Mouse (Mus musculus) ovary, postnatal 10 days (tissue): ENCODE measurements around the gene Cd274.

Experiments used
- DNase-seq: peaks from one replicate; pipeline ENCODE4 v3.0.0; 2022; ENCODE audit warnings: low spot score

The Cd274 gene

DNA sequence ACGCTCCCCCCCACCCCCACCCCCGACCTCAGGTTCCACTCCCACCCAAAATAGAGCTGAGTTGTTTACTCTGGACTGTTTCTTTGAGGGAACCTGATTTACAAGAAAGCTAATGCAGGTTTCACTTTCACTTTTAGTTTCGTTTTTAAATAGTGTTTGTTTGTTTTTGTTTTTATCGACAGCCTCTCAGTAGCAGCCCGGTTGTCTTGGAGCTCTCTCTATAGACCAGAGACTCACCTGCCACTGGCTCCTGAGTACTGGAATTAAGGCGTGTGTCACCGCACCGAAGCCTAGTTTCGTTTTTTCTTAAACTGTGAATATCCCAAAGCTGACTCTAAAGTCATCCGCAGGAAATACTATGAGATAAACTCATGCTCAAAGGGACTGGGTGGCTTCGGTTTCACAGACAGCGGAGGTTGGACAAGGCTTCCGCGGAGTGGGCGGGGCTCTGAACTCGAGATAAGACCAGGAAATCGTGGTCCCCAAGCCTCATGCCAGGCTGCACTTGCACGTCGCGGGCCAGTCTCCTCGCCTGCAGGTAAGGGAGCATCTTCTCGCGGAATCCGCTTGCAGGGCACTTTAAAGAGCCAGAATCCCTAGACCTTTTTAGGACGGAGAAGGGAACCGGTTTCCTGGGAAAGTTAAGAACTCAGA lies at the start of gene Cd274, which contains the start of gene Plgrkt:
Gene Cd274 (plus strand): TSS at position 487 of the 654 bp plus-strand sequence.
Gene Plgrkt (minus strand): TSS at position 422 of the 654 bp plus-strand sequence.
- DNase-seq: peak; percentile 25

DNA sequence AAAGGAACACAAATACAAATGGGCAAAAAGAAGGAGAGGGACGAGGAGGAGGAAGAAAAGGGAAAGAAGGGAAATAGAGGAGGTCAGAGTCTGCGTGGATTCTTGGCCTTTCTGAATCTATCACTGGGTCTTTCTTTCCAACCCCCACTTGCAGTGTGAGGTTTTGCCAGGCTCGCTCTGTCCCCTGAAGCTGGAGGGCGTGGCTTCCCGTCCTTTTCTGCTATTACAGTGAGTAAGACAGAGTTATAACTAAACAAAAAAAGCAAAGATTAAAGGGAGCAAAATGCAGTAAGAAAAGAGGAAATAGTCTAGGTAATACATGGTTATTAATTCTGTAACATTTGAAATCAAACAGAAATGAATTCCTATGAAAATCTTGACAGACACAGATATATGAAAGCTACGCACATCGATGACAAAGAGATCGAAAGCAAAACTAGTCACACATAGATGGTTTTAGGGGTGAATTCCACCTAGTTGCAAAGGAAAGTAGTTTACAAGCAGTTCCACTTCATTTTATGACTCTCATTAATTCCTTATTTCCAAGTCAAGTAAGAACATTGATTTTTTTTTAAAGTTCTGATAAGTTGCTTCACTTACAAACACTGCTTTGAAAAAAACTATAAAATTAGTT lies 43.7 kb upstream of the Cd274 start:
- no peak for DNase-seq

DNA sequence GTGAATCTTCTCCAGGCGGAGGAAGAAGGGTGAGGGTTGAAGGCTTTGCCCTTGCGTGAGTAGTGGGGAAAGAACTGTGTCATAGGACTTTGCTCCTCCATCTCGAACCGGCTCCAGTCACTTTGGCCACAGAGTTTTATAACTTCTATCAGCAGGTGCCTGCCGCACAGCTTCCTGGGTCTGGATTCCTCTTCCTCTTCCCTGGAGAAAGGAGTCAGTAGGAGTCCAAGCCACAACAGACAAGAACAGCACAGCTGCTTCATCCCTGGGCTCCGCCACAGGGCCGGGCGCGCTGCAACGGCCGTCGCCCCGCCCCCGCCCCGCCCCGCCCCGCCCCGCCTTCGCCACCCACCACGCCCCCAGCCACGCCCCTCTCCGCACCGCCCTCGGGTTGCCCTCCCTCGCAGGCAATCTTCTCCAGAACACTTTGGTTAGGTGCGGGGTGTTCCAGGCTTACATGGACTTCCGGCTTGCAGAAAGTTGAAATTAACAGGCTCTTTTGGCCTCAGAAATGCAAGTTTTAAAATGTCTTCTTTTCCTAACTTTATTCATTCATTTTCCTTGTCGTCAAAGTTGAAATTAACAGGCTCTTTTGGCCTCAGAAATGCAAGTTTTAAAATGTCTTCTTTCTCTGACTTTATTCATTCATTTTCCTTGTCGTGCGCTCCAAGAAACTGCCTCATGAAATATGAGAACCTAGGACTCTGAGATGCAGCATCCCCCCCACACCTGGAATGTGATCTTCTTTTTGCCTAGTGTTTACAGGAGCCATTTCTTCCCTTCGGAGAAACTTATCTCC lies 42.0 kb upstream of the Cd274 start, which contains the start of gene Insl6:
Gene Insl6 (minus strand): TSS at position 304 of the 799 bp plus-strand sequence.
- peak; percentile 13 for DNase-seq

DNA sequence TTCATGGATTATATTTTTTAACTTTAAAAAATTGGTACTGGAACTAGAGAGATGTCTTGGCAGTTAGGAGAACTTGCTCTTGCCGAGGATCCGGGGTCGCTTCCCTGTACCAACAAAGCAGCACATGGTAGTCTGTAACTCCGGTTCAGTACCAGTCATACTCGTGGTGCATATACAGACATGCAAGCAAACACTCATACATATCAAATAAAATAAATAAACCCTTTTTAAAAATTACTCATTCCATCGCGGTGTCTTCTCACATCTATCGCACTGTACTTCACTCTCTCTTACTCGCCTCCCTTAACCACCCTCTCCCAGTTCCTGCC lies 41.4 kb upstream of the Cd274 start:
- DNase-seq: no peak

DNA sequence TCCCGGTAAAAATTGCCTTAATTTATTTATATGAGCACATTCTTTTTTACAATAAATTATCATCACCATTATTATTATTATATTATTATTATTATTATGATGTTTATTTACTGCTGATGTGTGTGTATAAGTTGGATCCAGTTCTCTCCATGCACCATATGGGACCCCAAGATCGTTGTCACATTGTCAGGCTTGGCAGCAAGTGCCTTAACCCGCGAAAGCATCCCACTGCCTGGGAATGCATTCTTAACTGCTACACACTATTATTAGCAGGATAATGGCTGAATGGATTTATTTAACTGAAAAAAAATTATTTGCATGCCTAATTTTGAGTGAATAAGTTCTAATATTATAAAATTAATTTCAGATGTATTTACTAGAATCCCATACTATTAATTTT lies 40.9 kb upstream of the Cd274 start:
- DNase-seq: no peak

DNA sequence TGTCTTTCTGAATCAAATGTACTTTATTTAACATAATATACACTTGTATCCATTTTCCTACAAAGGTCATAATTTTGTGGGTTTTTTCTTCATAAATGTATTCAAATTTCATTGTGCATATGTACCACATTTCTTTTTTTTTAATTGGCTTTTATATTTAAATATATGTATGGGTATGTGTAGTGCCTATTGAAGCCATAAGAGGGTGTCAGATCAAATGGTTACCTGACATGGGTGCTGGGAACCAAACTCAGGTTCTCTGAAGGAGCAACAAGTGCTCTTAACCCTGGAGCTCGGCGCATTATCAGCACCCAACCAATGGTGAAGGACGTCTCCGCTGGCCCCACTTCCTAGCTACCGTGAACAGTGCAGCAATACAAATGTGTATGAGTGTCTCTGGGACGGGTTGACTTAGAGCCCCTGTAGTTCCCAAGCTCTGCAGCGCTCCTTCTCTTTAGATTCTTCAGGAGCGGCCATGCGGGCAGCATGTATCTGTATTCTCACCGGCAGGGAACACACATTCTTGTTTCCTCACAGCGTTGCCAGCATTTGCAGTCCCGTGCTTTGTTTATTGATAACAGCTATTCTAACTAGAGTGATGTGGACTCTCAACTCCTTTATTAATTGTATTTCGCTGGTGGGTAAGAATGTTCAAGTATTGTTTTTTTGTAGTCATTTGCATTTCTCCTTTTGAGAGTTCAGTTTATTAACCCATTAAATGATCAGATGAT lies 40.3 kb upstream of the Cd274 start:
- no peak for DNase-seq

DNA sequence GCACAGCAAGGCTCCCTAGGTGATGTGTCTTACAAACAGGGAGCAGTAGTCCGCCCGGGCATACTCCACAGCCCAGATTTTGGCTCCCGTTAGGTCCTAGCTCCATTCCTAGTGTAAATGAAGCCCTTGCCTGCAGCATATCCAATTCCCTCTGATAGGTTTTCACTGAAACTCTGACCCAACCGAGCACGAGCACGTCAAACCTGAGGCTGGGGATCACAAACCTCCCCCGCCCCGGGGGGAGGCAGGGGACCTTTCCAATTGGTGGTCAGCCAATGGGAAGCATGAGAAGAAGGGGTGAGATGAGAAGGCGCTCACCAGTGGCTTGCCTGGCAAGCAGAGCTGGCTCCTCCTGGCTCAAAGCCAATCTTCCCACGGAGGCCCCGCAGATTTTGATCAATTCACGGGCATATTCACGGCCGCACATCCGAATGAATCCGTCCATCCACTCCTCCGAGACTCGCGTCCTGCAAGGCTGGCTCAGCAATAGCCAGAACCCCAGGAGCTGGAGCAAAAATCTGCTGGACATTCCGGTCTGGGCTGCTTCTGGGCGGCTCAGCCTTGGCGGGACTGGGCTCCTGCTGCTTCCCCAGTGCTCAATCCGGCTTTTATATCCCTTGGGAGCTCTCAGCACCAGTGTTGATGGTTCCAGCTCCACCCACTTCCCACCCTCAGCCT lies 33.0 kb upstream of the Cd274 start, which contains the start of gene Rln1:
Gene Rln1 (minus strand): TSS at position 603 of the 678 bp plus-strand sequence.
- DNase-seq: peak; percentile 10

DNA sequence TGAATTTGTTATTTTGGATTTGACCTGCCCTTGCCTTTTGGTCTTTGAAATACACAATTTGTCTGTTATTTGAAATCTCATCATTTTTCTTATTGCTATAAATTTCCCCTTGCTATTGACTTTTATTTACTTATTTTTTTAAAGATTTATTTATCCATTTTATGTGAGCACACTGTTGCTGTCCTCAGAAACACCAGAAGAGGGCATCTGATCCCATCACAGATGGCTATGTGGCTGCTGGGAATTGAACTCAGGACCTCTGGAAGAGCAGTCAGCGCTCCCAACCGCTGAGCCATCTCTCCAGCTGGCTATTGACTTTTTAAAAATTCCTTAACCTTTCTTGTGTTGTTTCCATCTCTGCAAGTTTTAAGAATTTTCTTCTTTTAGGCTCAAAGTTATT lies 30.6 kb upstream of the Cd274 start:
- DNase-seq: no peak

DNA sequence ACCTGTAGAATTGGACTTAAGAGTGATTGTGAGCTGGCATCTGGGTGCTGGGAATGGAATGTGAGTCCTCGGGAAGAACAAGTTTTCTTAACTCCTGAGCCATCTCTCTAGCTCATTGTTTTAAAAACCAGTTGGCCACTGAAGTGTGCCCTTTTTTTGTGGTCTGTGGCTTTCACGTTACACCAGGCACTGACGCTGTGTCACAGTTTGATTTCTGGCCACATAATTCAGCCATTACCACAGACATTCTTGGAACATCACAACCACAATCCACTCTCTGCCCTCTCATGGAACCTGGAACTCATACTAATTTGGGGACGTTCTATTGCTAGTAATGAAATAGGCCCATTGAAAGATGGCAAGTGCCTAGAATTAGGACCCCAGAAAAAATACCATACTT lies 26.2 kb upstream of the Cd274 start:
- DNase-seq: no peak

DNA sequence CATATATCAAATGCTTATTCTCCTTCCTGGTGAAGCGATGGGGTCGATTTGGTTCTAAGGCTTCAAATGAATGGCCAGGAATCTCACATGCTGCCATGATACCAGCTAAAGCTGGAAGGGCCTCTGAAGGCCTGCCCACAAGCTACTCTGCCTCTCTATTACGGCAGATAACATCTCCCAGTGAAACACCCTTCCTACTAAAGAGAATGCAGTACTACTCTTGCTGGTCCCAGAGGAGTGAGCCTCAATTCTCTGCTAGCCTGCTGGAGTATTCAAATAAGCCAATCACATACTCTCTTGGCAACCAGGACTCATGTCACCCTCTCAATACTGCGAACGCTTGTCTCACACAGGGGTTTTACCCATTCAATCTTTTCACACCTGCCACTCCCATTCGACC lies 25.0 kb upstream of the Cd274 start:
- no peak for DNase-seq

DNA sequence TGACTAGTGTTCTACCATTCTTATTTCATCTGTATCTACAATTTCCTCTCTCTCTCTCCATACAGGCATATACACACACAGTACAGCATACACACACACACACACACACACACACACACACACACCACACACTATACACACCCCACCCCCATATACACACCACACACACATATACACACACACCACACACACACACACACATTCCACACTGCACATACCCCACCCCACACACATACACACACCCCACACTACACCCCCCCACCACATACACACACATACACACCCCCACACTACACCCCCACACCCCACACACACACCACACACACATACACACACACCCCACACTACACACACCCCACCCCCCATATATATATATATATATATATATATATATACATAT lies 22.4 kb upstream of the Cd274 start:
- no peak for DNase-seq

DNA sequence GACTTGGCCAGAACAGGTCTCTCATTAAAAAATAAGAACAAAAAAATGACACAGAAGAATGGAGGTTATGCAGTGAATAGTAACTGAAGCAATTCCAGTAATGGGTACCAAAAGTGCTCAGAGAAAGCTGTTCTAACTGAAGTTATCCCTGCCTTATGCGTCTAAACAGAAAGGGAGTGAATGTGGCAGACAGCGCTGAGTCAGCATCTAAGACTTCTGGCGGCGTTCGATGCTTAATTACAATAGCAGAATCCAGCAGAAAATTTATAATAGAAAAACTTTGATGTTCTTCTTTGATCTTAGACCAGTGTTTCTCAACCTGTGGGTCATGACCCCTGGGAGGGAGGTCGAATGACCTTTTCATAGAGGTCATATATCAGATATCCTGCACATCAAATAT lies 21.6 kb upstream of the Cd274 start:
- DNase-seq: no peak

DNA sequence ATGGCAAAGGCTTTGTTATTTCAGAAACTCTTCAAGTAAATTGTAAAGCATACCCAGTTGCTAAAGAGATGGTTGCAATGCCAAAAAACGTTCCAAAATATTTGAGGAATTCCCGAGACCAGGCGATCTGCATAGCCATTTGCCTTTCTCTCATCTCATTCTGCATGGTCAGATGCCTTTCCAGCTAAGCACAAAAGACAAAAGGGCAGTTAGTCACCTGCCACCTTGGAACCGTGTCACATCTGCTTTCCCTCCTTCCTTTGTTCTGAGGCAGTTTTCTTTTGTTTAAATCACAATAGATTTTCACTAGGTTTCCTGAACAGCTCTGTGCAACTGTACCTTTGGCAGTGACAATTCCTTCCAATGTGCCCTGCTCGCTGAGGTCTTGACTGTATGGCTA lies 16.3 kb upstream of the Cd274 start:
- DNase-seq: no peak

DNA sequence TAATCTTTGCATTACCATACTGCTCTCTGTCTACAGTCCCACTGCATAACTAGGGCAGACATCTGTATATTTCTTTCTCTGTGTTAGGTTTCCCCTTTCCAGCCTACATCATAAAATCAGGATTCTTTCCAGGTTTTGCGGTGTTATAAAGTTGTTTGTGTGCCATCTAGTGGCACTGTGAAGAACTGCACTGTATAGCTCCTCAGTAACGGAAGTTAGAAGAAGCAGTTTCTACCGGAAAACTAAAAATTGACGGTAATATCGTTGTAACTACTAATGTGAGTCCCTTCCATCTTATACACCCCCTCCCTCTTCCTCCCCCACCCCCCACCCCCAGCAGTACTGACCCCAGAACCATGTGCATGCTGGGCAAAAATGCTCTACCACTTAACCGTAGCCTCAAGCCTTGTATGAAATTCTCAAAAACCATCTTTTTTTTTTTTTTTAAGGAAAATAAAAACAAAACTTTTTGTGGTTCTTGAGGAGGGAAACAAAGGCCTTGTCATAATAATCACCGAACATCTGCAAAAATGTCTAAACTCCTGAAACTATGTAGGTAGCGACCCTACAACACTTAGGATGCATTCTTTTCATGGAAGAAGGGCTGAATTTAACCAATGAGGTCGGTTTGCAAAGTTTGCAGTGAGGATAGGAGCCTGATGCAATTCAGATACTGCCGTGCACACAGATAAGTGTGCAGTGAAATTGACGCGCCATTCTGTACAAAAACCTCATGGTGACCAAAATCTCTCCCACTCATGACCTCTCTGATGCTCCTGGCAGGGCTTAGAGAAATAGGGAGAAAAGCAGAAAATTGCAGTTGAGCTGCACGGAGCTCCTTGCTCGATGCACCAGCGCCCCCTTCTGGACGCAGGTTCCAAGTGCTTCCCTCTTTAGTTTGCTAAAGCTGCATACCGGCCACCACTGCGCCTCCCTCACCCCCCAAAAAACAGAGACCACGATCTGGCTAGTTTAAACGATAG lies 12.1 kb upstream of the Cd274 start:
- DNase-seq: peak; percentile 67

DNA sequence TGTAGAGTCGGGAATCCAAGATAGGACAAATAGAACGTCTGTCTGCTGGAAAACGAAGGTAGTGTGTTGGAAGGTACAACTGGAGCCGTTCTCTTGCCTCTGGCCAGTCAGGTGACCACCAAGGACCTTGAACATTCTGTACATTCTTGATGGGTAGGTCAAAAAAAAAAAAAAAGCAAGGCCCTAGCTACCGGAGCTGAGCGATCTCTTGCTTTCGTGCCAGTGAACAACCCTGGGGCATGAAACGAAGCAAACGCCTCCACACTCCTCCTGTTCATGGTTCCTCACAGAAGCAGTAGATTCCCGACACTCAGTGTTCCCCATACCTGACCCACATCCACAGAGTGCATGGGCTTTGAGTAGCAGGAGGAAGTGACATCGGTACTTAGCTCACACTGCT lies 11.0 kb upstream of the Cd274 start:
- no peak for DNase-seq

DNA sequence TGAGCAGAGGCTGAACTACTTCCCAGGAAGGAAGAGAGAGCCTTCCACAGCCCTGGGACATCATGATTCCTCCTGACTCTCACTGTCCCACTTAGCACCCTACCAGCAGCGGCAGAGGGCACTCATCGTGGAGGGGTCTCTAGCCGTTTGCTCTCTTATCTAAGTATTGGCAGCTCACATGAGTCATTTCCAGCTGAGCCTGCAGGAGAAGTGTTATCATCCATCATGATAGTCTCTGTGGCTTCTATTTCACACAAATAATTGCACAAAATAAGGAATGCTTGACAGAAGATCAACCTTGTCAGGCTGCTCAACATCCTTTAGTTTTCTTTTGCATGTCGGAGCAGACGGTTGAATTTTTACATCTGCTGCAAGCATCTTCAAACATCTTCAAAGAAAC lies 7.0 kb upstream of the Cd274 start:
- no peak for DNase-seq

DNA sequence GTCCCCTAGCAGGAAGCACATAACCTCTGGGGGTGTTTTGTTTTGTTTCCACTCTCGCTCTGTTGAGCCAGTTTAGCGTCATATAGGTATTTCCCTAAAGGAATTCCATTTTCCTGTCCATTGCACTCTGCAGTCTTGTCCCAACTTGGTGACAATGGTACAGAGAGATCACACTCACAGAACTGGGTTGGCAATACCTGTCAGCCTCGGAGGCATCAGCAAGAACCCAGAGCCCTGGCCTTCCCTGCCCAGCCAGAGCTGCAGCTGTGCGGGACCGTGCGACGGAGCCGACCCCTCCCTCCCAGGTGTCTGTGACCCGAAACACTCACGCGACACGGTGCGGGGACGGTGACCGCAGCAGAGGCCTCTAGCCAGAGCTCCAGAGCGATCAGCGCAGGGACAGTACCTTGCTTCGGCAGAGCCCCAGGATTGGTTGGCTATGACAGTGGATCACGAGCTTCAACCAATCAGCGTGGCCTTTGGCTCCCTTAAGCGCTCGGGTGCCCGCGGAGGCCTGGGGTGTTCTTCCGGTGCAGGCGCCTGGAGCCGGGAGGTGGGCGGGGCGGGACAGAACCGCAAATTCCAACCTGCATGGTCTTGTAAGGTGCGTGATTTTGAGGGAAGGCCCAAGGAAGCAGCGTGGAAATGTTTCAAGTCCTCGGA lies 5.7 kb upstream of the Cd274 start:
- peak; percentile 48 for DNase-seq

DNA sequence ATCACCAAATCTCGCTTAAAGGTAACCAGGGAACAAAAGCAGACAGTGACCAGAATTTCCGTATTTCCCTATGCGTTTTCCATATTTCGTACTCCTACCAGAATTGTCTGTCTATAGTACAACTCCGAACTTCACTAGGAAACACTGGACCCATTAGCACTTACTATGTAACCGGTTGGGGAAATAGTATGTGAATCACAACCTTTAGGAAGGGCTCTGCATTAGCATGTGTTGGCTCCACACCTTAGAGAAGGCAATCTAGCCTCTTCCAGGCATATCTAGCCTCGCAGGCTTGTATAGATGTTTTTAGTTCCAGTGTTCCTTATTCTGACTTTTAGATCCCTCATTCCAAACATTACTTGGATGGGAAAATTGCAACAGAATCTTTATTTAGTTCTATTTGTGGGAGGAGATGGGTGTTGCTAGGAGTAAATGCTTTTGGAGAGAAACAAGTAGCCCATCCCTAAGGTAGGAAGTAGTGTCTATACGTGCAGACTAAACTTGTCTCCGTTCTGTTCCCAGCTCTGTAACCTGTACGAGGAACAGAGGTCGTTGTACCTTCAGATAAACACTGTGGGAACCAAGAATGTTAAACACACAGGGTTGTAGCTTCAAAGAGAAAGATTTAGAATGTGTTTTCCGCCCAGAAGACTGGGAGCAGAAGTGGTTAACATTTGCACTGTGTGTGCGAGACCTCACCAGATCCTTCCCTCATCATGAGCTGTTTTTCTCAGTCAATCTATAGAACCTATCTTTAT lies 4.9 kb upstream of the Cd274 start:
- DNase-seq: no peak

DNA sequence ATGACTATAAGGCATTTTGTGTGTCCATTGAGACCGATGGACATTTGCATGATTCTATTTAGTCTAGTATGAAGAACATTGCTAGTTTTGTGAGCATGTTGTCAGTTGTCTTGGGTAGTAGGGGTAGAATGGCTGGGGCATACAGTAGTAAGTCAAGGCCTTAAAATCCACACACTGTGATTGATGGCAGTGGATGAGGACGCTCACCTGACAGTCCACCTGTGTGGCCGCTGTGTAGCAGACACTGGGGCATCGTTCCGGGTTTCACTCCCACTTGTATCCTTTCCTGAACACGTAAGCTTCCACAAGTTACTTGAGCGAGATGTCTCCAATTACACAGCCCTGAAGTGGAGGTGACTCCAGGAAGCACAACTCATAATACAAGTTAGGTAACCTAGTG lies 3.7 kb upstream of the Cd274 start:
- no peak for DNase-seq
